Mouse (Mus musculus) frontal cortex, adult 2 months (tissue): ENCODE results near the gene Rngtt. TPM values are rescaled to one million over a fixed set of nuclear protein-coding genes. Genes with fewer than 3 reads are reported as not detected.
A peak's percentile ranks its signal among the peaks of the same experiment; 100 is the strongest.

Experiments
- DNase-seq, 2 experiments: peaks; one replicate each; pipeline ENCODE4 v3.0.0; 2022; ENCODE audit warnings: low spot score in 1 of 2; ENCODE audit errors: extremely low spot score in 1 of 2
- polyA plus RNA-seq: library from polyadenylated mRNA; depleted of rRNA; stranded (reverse); fragments of >200 nt; gene quantifications from 2 replicates; pipeline ENCODE4 v1.2.3, GENCODE M21; 2012

Gene Rngtt
- polyA plus RNA-seq, 1 experiment, result 12.4 TPM

DNA sequence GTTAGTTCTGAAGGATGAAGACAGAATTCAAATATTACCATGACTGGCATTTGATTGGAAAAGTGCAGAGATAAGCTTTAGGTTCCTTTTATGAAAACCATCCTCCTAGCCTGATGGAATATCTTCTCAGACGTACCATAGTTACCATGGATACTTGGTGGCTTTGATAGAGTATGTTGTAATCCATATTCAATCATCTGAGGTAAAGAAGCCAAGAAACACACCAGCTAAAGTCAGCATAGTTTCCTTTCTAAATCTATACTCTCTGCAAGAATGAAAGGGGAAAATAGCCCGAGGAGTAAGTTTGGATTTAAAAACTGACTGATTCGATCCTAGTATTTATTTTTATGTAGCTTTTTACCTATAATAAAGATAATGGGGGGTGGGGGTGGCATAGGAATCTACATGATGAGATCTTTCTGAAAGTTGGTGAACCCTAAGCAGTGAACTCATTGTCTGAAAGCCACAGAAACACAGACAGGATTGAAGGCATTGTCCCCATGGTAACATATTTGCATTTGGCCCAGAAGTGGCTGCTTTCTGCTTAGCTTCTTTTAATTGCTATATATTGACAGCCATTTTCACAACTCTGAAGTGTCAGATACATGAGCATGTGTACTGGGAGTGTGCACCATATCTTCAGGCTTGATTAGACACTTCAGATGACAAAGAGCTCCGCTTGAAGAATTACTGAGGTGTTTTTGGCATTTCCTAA, 188.2 kb downstream of the Rngtt start:
- no peak for DNase-seq

DNA sequence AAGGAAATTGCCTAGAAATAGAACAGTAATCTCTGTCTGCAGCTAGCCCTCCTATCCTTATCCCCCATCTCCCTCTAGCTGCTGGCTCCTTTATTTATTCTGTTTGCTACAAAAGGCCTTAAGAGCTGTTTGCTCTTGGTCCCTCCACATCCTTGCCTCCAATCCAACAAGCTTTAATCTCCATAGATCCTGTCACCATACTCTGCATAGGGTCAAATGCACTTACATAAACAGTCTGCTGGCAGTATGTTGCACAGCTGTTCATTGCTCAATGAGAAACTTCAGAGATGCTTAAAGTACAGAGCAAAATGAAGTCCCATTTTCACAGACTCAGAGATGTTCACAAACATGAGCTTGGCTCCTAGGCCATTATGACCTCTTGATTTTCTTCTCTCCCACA, 196.5 kb downstream of the Rngtt start:
- no peak for DNase-seq

DNA sequence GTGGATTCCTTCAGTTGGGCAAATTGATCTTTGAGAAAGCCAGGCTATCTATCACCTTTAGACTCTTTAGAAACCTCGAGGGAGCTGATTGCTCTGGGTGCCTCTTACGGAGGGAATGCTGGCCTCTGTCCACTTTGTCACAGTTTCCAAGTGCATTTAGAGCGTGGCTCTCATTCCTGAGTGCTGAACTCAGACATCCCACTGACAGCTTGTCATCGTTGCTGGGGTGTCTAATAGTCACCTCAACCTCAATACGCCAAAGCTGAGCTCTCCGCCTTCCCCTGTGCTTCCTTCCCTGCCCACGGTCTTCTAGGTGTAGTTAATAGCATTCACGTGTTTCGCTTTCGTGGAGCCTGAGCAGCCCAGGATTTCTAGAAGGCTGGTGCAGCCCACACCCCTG, 200.4 kb downstream of the Rngtt start:
- DNase-seq, result peak in 1 of 2 experiments; percentile 35

DNA sequence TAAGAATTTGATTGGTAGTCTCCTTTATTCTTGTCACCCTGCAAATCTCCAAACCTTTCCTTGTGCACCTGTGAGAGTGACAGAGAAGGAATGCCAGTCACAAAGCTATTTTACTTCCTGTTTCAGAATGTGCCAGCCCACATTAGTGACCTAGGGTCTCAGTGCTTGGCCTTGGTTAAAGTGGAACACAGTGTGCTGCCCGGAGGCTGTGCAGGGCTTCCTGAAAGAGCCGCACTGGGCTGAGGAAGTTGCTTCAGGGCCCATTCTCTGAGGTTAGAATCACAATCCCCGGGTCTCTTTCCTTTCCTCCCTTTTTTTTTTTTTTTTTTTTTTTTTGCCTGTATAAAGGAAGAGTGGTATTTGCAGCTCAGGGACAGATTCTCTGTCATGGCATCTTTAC, 203.3 kb downstream of the Rngtt start:
- DNase-seq, result no peak

DNA sequence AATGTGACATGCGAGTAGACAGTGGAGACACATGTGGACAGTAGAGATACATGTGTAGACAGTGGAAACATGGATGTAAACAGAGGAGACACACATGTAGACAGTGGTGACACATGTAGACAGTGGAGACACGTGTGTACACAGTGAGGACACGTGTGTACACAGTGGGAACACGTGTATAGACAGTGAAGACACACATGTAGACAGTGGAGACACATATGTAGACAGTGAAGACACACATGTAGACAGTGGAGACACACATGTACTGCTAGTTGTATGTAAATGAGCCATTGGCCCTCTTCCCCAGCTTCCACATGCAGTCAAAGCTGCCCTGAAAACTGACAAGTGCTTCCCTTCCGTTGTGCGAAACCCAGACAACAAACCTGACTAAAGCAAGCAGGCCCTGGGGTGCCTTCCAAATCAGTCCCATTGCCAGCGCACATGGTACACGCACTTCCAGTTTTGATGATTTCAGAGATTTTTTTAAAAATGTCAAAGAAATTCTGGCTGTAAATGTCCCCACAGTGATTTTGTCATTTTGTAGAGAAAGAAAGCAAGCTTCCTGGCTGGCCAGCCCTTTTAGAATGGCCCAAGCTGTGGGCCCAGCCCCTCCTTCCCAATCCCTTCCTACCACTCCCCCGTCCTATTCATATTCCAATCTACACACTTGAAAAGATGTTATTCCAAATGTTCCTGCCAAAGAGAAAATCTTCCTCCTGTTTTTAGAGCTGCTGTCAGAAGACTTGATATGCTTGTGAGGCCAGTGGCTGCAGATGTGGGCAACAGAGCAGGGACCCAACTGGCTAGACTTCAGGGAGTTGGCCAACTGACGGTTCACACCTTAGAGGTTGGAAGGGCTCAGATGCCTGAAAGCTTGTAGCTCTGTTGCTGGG, 204.2 kb downstream of the Rngtt start:
- DNase-seq, result peak in 1 of 2 experiments; percentile 47

DNA sequence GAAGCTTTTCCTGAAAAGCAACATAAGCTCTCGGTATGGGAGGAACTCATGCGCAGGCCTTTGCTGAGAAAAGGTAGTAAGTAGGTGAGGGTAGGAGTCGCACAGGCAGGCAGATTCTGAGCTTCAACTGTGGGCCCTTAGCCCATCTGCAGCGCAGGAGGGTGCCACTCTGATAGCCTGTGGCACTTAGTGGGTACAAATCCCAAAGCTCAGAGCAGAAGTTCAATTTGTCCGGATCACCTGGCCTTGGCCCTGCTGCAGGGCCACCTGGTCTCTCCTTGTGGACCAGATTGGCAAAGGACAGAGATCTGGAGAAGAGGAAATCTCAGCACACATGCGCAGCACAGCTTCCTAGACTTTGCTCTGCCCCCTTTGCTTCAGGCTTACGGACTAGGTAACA, 210.1 kb downstream of the Rngtt start:
- no peak for DNase-seq

DNA sequence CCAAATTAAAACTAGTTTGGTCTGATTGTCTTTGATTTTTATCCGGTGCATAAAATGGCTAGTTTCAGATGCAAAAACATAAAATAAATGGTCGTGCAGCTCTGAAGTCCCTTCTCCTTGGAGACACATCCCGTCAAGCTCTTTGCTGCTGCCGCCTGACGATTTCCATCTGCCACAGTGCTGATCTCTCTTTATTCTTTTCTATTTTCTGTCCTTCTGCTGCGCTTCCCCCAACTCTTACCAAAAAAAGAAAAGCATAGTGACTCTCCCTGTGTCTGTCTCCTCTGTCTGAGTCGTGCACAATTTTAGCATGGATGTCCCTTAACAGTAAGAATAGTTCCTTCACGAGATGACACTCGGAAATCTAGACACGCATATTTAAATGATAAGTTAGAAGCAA, 210.8 kb downstream of the Rngtt start:
- DNase-seq, result peak; percentile 61 to 72

DNA sequence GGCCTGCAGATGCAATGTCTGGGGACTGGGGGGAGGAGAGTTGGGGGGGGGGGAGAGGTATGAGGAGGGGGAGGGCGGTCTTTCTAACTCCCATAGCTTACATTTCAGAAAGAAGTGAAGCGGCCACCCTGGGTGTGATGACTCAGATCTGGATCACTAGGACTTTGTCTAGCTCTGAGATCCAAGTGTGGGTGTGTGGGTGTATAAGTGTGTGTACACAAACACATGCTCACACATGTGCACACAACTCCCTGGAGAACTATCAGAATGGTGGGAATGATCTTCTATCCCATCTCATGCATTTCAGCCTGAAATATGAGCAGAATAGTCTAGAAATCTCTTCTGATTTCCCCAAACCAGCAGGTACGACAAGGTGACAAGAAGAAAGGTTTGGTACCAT, 213.7 kb downstream of the Rngtt start:
- DNase-seq, result no peak

DNA sequence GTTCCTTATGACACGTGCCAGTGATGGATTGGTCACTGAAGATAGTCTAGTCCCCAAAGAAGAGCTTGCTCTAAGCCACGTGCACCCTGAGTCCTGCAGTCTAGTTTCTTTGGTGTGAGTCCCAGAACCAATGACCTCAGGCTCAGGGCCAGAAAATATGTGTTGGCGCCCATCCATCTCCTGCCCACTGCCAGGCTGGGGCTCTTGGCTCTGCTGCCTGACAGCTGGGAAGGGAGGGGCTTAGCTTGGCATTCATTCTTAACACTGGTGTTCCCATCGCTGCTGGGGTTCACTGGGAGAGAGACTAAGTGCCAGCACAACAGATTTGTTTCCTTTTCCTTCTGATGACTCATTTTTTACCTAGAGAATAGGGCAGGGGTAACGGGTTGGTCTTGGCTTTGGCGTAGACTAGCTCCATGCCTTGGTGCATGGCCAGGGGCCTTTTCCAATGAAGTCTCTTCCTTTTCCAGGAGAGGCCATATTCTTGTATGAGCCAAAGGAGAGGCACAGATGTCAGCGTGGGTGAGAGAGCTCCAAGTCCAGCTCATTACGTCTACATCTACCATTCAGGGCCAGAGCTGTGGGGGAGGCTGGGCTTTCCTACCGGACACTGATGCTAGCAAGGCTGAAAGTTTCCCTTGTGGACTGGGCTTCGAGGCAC, 214.5 kb downstream of the Rngtt start:
- DNase-seq, result peak in 1 of 2 experiments; percentile 59

DNA sequence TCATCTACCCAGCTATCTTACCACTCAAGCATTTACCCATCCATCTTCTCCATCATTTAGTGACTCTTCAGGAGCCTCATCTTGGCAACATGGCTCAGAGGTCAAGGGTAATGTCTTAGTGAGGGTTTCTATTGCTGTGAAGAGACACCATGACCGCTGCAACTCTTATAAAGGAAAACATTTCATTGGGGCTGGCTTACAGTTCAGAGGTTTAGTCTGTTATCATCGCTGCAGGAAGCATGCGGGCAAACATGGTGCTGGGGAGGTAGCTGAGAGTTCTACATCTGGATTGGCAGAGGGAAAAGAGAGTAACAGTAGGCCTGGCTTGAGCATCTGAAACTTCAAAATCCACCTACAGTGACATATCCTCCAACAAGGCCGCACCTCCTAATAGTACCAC, 215.2 kb downstream of the Rngtt start:
- no peak for DNase-seq

DNA sequence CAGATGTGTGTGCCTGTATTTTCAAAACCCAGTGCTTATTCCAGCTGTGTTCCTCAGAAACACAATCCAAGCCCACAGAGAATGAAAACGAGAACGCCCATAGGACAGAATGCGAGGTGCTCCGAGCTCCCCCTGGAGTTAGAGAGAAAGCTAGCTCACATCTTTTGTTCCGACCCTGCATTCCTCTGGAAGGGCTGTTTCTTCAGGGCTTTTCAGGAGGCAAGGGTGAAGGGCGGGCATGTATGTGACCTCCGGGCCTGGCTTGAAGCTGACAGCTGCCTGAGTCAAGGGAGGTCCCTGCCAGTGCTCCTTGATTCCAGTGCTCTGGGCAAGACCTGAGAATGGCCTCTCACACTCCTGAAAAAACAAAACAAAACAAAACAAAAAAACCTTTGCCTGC, 216.0 kb downstream of the Rngtt start:
- no peak for DNase-seq

DNA sequence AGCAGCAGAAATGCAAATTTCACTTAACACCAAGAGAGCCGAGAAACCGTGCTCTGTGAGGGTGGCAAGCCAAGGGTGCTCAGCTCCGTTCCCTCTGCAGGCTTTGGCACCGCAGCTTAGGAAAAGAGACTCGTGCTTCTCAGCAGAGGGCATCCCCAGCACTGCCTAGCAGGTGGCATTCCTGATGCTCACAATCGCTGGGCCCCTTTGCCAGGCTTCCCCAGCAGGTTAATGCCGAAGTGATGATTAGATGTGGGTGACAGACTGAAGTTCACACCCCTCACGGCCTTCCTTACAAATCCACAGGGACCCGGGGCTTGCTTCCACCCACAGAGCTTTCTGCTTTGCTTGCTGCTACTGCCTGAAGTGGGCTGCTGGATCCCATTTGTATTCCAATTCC, 216.6 kb downstream of the Rngtt start:
- peak; percentile 39 to 70 for DNase-seq

DNA sequence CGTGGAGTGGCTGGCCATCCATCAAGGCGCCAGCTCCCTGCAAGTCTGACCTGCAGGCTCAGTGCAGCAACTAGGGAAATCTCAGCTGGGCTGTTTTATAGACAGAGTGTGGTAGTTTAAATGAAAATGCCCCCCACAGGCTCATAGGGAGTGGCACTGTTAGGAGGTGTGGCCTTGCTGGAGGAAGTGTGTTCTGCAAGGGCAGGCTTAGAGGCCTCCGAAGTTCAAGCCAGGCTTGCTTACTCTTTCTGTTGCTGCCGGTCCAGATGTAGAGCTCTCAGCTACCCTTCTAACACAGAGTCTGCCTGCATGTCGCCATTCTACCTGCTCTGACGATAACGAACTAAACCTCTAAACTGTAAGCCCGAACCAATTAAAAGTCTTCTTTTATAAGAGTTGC, 222.5 kb downstream of the Rngtt start:
- DNase-seq, result no peak

DNA sequence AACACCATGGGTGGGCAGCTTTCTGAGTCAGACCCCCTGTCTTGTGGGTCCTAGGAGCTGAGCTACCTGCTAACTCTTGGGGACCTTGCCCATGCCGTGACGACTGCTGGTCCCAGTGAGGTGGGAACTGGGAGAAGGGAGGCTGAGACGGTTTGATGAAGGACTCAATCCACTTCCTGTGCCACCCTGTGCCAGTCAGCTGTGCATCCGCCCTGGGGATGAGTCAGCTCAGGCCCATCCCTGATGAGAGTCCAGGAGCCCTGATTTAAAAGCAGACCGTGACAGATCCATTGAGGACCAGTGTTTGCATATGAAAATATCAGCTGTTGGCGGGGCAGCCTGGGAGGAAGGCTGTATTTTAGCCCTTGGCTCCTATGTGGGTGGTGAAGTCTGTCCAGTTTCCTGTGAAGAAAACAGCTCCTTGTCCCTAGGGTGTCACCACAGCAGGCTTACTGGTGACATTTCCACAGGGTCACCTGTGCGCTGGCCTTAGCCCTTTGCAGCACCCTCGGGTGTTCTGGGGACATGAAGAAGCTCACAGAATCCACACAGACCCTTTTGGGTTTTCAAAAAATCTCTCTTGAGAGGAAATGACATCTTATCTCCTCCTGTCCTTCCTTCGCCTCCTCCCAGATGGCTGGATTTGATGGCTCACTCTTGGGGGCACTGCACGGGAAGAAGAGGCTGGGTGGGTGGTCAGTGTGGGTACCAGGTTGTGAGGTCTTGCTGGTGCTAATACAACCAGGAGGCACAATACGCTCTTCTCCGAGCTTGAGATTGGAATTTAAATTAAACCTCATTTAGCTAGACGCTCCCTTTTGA, 234.9 kb downstream of the Rngtt start:
- DNase-seq, result no peak

DNA sequence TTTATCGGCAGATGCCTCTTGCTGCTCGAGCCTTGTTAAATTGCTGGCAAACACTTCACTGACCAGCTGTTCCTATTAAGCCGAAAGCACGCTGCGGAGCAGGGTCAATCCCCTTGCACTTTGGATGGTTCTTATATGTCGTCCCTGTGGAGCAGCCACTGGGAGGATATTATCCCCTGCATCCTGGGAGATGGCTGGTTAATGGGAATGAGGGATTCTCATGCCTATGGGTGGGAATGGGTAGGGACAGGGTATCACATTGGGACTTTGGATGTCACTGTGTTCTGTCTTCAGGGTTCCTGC, 235.4 kb downstream of the Rngtt start:
- DNase-seq, result no peak

DNA sequence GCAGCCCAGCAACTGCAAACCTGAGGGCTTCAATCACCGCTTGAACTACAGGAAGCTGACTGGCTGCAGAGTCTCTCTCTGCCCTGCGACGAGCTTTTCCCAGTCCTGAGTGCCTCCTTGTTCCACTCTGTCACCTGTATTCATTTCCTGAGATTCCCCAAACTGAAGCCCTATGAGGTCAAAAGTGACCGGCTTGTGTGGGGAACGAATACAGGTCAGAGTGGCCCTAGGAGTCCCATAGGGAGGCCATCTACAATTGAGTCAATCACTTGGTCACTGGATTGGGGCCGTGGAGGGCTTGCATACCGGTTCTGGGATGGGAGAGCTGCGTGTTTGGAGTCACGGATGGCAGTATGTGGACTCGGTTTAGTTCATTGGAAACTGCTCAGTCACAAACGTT, 236.2 kb downstream of the Rngtt start:
- no peak for DNase-seq

DNA sequence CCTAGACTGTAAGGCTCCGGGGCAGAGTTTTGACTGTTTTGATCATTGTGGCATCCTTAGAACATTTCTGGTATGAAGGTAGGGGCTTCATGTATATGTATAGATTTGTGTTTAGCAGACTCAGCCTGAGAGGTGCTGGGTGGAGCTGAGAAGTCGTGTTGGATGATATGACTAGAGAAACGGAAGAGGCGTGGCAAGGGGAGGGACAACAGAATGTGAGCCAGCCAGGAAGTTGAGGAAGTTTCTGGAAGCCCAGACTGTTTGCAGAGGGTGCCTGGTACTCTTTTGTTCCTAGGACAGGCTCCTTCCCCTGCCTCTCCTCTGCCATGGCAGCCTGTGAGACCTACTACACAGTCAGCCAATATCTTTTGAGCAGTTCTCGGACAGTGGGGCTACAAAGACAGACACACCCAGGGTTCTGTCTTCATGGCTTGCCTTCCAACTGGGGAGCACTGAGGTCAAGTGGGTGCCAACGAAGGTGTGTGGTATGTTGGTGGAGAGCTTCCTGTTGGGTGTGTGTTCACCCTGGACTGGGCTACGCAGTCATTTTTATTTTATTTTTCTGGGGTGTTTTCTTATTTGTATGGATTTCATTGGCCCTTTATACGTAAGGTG, 237.3 kb downstream of the Rngtt start:
- no peak for DNase-seq

DNA sequence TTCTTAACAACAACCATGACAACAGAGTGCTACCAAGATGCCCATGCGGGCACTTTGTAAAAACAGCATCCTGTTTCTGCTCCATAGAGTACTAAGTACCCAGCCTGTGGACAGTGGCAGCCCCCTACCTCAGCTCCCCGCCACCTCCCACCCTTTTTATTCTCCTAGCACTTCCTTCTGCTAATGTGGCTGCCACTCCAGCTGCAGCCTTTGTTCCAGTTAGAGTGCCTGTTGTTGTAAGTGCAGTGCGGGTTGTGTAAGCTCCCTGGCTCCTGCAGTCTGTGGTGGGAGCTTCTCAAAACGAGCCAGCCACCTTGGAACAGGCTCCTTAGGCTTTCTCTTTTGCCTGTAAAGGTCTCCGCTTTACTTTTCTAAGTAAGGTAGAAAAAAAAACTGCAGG, 239.5 kb downstream of the Rngtt start:
- no peak for DNase-seq
